In genomic region chr5:130078096-130078833, GRCm38 (mm10) we compare ENCODE assay signal across 8 mouse cellular contexts. TPM values are rescaled to one million over a fixed set of nuclear protein-coding genes. Genes with fewer than 3 reads are reported as not detected.
DNase-seq lines count a peak whose midpoint lies in the region; ATAC-seq and TF ChIP-seq lines count a peak whose summit lies in the region.

No protein-coding gene starts in this region.

- TF ChIP-seq POLR2A in liver, adult 2 months (IDR thresholded peaks at IDR 0.05; ENCODE audit: extremely low read depth, insufficient read depth, low read length), result no peak
- TF ChIP-seq POLR2A in limb, embryonic 14.5 days (IDR thresholded peaks at IDR 0.05; ENCODE audit: borderline replicate concordance, extremely low read depth, insufficient read depth, insufficient read length), result no peak

- H3K27me3 ChIP-seq in liver, adult 2 months (ENCODE audit: control insufficient read depth, insufficient read depth, low read length), result no peaks in the 10 kb centered on the region
- no peaks in the 10 kb centered on the region for H3K27me3 ChIP-seq in limb, embryonic 14.5 days (ENCODE audit: control insufficient read depth, insufficient read depth, low read length)
- H3K27me3 ChIP-seq in neural tube, embryonic 13.5 days, result no peaks in the 10 kb centered on the region

- no peaks in the 10 kb centered on the region for H3K36me3 ChIP-seq in liver, adult 2 months (ENCODE audit: control insufficient read depth, insufficient read depth, low read length)
- peaks cover 1% of the 10 kb centered on the region; the same call in 1 of the 2 replicates for H3K36me3 ChIP-seq in limb, embryonic 14.5 days (ENCODE audit: control insufficient read depth, insufficient read depth, low read length)
- H3K36me3 ChIP-seq in neural tube, embryonic 13.5 days, result peaks cover 5% of the 10 kb centered on the region

- no peak overlapping the region for H3K4me3 ChIP-seq in liver, adult 2 months (ENCODE audit: insufficient read depth, low read depth, low read length)
- H3K4me3 ChIP-seq in limb, embryonic 14.5 days (replicated peaks; ENCODE audit: low read length), result no peak overlapping the region
- H3K4me3 ChIP-seq in neural tube, embryonic 13.5 days, result no peak overlapping the region; the same call in 1 of the 2 replicates

- peak; percentile 58 for DNase-seq in adrenal gland, adult 2 months
- DNase-seq in adrenal gland, adult 18-20 months (ENCODE audit: low spot score in 2 of 2), result no peak
- peak; percentile 39 for DNase-seq in liver, adult 2 months (ENCODE audit: extremely low read depth, low read depth, low spot score)
- no peak for DNase-seq in liver
- no peak for DNase-seq in limb, embryonic 14.5 days (ENCODE audit: low spot score)
- DNase-seq in layer of hippocampus, postnatal 25 days (ENCODE audit: extremely low spot score in 1 of 2, low spot score in 1 of 2), result no peak
- DNase-seq in cerebellum, postnatal 10 days, result no peak

- TF ChIP-seq CTCF in liver, adult 2 months (IDR thresholded peaks at IDR 0.05; ENCODE audit: low read depth, low read length), result no peak

- H3K4me1 ChIP-seq in liver, adult 2 months (ENCODE audit: control insufficient read depth, insufficient read depth, low read length), result peaks cover 19% of the 10 kb centered on the region
- H3K4me1 ChIP-seq in limb, embryonic 14.5 days (ENCODE audit: control insufficient read depth, insufficient read depth, low read length), result peaks cover 2% of the 10 kb centered on the region; the same call in 1 of the 2 replicates
- peaks cover 15% of the 10 kb centered on the region for H3K4me1 ChIP-seq in neural tube, embryonic 13.5 days (replicated peaks)

- no peak overlapping the region for H3K27ac ChIP-seq in liver, adult 2 months (replicated peaks; ENCODE audit: insufficient read depth, low read depth, low read length)
- 0 out of 2 replicates have a peak overlapping the region, but pooled peaks have one; percentile 77 for H3K27ac ChIP-seq in limb, embryonic 14.5 days (replicated peaks; ENCODE audit: low read depth, low read length)
- H3K27ac ChIP-seq in neural tube, embryonic 13.5 days (replicated peaks), result peak overlapping the region; percentile 85; the same call in 1 of the 2 replicates

- WGBS in liver, adult 2 months, result 58% methylated on average over 9 of the region's 9 CpGs
- WGBS in limb, embryonic 14.5 days, result 66% methylated on average over 9 of the region's 9 CpGs
- 81% methylated on average over 9 of the region's 9 CpGs for WGBS in neural tube, embryonic 13.5 days

- H3K79me2 ChIP-seq in liver, adult 2 months (ENCODE audit: control insufficient read depth, insufficient read depth, low read length), result peaks cover 6% of the 10 kb centered on the region; the same call in 1 of the 2 replicates

- H3K9ac ChIP-seq in liver, adult 2 months (ENCODE audit: low read depth, low read length), result no peak overlapping the region
- H3K9ac ChIP-seq in limb, embryonic 14.5 days (ENCODE audit: low read depth, low read length, severe bottlenecking), result no peak overlapping the region
- peak overlapping the region; percentile 88; the same call in 1 of the 2 replicates for H3K9ac ChIP-seq in neural tube, embryonic 13.5 days

- no peaks in the 10 kb centered on the region for H3K9me3 ChIP-seq in limb, embryonic 14.5 days (ENCODE audit: control insufficient read depth, low read length)
- H3K9me3 ChIP-seq in neural tube, embryonic 13.5 days, result no peaks in the 10 kb centered on the region

- no peak for ATAC-seq in limb, embryonic 14.5 days (ENCODE audit: low FRiP score, low read depth)
- ATAC-seq in neural tube, embryonic 13.5 days (ENCODE audit: low read depth), result no peak

- H3K4me2 ChIP-seq in limb, embryonic 14.5 days (replicated peaks; ENCODE audit: low read depth, low read length, severe bottlenecking), result no peak overlapping the region
- peak overlapping the region; percentile 61 for H3K4me2 ChIP-seq in neural tube, embryonic 13.5 days

RNA-seq across cellular contexts. Expression of gene Tpst1, which starts 5.1 kb away (rescaled TPM):
- total RNA-seq in adrenal gland, adult 2 months (2021), result 10 to 100 TPM; 27.5 to 66.2 TPM
- 39.5 and 42.4 TPM in 2 replicates for polyA plus RNA-seq in adrenal gland, adult 2 months (2012; rRNA removed)
- total RNA-seq in adrenal gland, adult 18-20 months (2021), result 10 to 100 TPM; 27.2 to 28.8 TPM
- total RNA-seq in liver, adult 2 months (2014; rRNA removed), result 15.6 and 20.1 TPM in 2 replicates
- 9.3 and 10.8 TPM in 2 replicates for polyA plus RNA-seq in liver, adult 2 months (2012; rRNA removed)
- polyA plus RNA-seq in limb, embryonic 14.5 days (2012; rRNA removed), result 59.3 and 68.2 TPM in 2 replicates
- polyA plus RNA-seq in limb, embryonic 14.5 days (2014; fragmentation: Nextera tagmentation; extraction: Ambion mirVana), result 114 and 117 TPM in 2 replicates
- polyA plus RNA-seq in neural tube, embryonic 13.5 days (2015; fragmentation: Nextera tagmentation; extraction: Ambion mirVana), result 56.7 and 59.0 TPM in 2 replicates
- total RNA-seq in layer of hippocampus, postnatal 25 days (2021), result 10 to 100 TPM; 46.4 to 48.2 TPM

RNA-seq across cellular contexts. Expression of gene Crcp, which starts 49.2 kb away (rescaled TPM):
- total RNA-seq in adrenal gland, adult 2 months (2021), result 10 to 100 TPM; 33.6 to 43.0 TPM
- polyA plus RNA-seq in adrenal gland, adult 2 months (2012; rRNA removed), result 6.6 and 10.2 TPM in 2 replicates
- total RNA-seq in adrenal gland, adult 18-20 months (2021), result 10 to 100 TPM; 26.0 to 40.2 TPM
- total RNA-seq in liver, adult 2 months (2014; rRNA removed), result 27.8 and 33.6 TPM in 2 replicates
- 11.8 and 14.7 TPM in 2 replicates for polyA plus RNA-seq in liver, adult 2 months (2012; rRNA removed)
- polyA plus RNA-seq in limb, embryonic 14.5 days (2012; rRNA removed), result 16.6 and 24.2 TPM in 2 replicates
- 25.3 and 25.4 TPM in 2 replicates for polyA plus RNA-seq in limb, embryonic 14.5 days (2014; fragmentation: Nextera tagmentation; extraction: Ambion mirVana)
- 70.1 and 80.1 TPM in 2 replicates for polyA plus RNA-seq in neural tube, embryonic 13.5 days (2015; fragmentation: Nextera tagmentation; extraction: Ambion mirVana)
- total RNA-seq in layer of hippocampus, postnatal 25 days (2021), result 10 to 100 TPM; 32.0 to 38.1 TPM

RNA-seq across cellular contexts. Expression of gene Asl, which starts 49.2 kb away (rescaled TPM):
- 100 to 1,000 TPM in 1 of 2 experiments, 10 to 100 TPM in 1; 92.5 to 106 TPM for total RNA-seq in adrenal gland, adult 2 months (2021)
- 74.2 and 115 TPM in 2 replicates for polyA plus RNA-seq in adrenal gland, adult 2 months (2012; rRNA removed)
- total RNA-seq in adrenal gland, adult 18-20 months (2021), result 100 to 1,000 TPM in 1 of 2 experiments, 10 to 100 TPM in 1; 80.6 to 121 TPM
- total RNA-seq in liver, adult 2 months (2014; rRNA removed), result 683 and 898 TPM in 2 replicates
- 622 and 696 TPM in 2 replicates for polyA plus RNA-seq in liver, adult 2 months (2012; rRNA removed)
- polyA plus RNA-seq in limb, embryonic 14.5 days (2012; rRNA removed), result 21.5 and 24.5 TPM in 2 replicates
- polyA plus RNA-seq in limb, embryonic 14.5 days (2014; fragmentation: Nextera tagmentation; extraction: Ambion mirVana), result 34.5 and 36.5 TPM in 2 replicates
- 40.3 and 44.4 TPM in 2 replicates for polyA plus RNA-seq in neural tube, embryonic 13.5 days (2015; fragmentation: Nextera tagmentation; extraction: Ambion mirVana)
- total RNA-seq in layer of hippocampus, postnatal 25 days (2021), result 10 to 100 TPM; 15.8 to 21.8 TPM

Comparison
In these comparisons a context has a peak if more than half of its experiments do, and no peak if none do; other contexts are left out.
1. DNase-seq: peak in adrenal gland, adult 2 months (single experiment) and liver, adult 2 months (single experiment); none in adrenal gland, adult 18-20 months (0 of 2), liver (single experiment), limb, embryonic 14.5 days (single experiment), layer of hippocampus, postnatal 25 days (0 of 2) and cerebellum, postnatal 10 days (0 of 2).